Mouse (Mus musculus) embryonic facial prominence, embryonic 14.5 days (tissue): ENCODE data around the gene Pnck. TPM values are rescaled to one million over a fixed set of nuclear protein-coding genes. Genes with fewer than 3 reads are reported as not detected.

Experiments used
- ATAC-seq: fragments of 200-750 bp; cut with Nextera tagmentation; 2 replicates; pipeline ENCODE4 v1.8.0; 2017; ENCODE audit warnings: low read depth, moderate number of reproducible peaks, moderate TSS enrichment
- DNase-seq: peaks from one replicate; pipeline ENCODE4 v3.0.0-alpha.2; 2015; ENCODE audit warnings: low spot score
- H3K27ac ChIP-seq: fragments of 300-500 bp; sonication (generic); replicated peaks from 2 replicates; pipeline ENCODE4 v1.5.1; 2014; ENCODE audit warnings: low read depth, mild to moderate bottlenecking, low read length, moderate library complexity
- H3K27me3 ChIP-seq: fragments of 300-500 bp; sonication (generic); replicated peaks from 2 replicates; pipeline ENCODE4 v1.6.1; 2014; ENCODE audit warnings: low read length; ENCODE audit not compliant: control insufficient read depth, insufficient read depth
- H3K36me3 ChIP-seq: fragments of 300-500 bp; sonication (generic); 2 replicates; pipeline ENCODE4 v1.6.1; 2014; ENCODE audit warnings: low read length, mixed read lengths; ENCODE audit not compliant: control insufficient read depth, insufficient read depth
- H3K4me1 ChIP-seq: fragments of 300-500 bp; sonication (generic); 2 replicates; pipeline ENCODE4 v1.6.1; 2014; ENCODE audit warnings: antibody characterized with exemption, low read length; ENCODE audit not compliant: control insufficient read depth, insufficient read depth
- H3K4me2 ChIP-seq: fragments of 300-500 bp; sonication (generic); 2 replicates; pipeline ENCODE4 v1.6.1; 2014; ENCODE audit warnings: low read depth, mild to moderate bottlenecking, low read length, moderate library complexity, mixed read lengths
- H3K4me3 ChIP-seq: fragments of 300-500 bp; sonication (generic); 2 replicates; pipeline ENCODE4 v1.5.1; 2014; ENCODE audit warnings: low read depth, mild to moderate bottlenecking, low read length
- H3K9ac ChIP-seq: fragments of 300-500 bp; sonication (generic); 2 replicates; pipeline ENCODE4 v1.6.1; 2014; ENCODE audit warnings: low read depth, mild to moderate bottlenecking, low read length, moderate library complexity, mixed read lengths
- H3K9me3 ChIP-seq: fragments of 300-500 bp; sonication (generic); 2 replicates; pipeline ENCODE4 v1.6.1; 2016; ENCODE audit warnings: low read length; ENCODE audit not compliant: control insufficient read depth
- WGBS: fragments of 180-500 bp; shearing (Covaris S2); extraction: QIAGEN DNeasy Blood & Tissue Kit; methylation state at CpG from one replicate; pipeline ENCODE4 v1.1.7; 2014; 5-methylcytosine and 5-hydroxymethylcytosine counted together
- polyA plus RNA-seq: library from polyadenylated mRNA; unstranded; fragments of >200 nt; fragmentation: Nextera tagmentation; extraction: Ambion mirVana; gene quantifications from 2 replicates; pipeline ENCODE4 v1.2.1, GENCODE M21; 2014

The Pnck gene
- polyA plus RNA-seq, 1 experiment from 2014 or later, result 16.6 TPM

DNA sequence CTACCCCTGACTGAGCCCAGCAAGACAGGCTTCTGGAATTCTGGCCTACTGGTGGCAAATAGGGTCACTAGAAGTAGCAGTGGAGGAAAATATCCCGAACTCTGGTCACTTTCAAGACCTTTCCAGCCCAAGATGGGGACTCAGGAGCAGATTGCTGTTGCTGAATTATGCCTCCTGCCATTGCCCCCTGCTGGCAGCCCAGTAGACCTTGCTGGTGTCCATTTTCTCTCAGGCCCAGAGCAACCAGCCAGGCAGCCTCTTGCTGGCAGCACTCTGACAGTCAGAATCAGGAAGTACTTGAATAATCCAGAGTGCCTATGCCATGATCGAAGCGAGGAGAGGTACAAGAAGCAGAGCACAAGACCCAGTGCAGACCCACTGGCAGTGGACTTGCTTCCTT lies 4.4 kb downstream of the Pnck start:
- no peaks in the 10 kb centered on the region for H3K4me1 ChIP-seq
- no peak for ATAC-seq
- H3K27me3 ChIP-seq, result no peaks in the 10 kb centered on the region
- H3K9me3 ChIP-seq, result no peaks in the 10 kb centered on the region
- H3K9ac ChIP-seq, result no peak overlapping the region
- H3K4me2 ChIP-seq, result no peak overlapping the region
- peak; percentile 35 for DNase-seq
- H3K27ac ChIP-seq, result no peak overlapping the region
- no peaks in the 10 kb centered on the region for H3K36me3 ChIP-seq
- no peak overlapping the region for H3K4me3 ChIP-seq
- WGBS, result 53% methylated on average over 3 of the region's 3 CpGs

DNA sequence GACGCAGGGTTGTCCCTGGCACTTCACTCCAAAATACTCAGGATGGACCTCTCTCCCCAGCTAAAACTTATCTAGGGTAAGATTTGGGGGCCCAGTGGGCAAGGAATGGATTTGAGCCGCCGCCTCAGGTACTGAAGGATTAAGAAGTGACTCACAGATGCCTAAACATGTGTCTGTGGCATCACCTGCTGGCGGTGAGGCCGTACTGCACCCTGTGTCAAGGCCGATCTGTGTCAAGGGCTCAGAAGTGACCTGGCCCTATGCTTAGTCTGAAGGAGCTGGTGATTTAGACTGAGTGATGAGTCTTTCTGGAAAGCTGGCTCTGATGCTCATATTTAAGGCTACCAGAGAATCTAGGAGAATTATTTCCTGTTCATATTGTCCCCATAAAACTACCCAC lies 5.7 kb downstream of the Pnck start:
- ATAC-seq (peak; percentile 78), DNase-seq (peak; percentile 65)
- Histone ChIP-seq H3K27me3 (no peaks in the 10 kb centered on the region), H3K27ac (no peak overlapping the region), H3K36me3 (no peaks in the 10 kb centered on the region), H3K9me3 (no peaks in the 10 kb centered on the region), H3K4me3 (no peak overlapping the region), H3K4me1 (no peaks in the 10 kb centered on the region), H3K9ac (no peak overlapping the region), H3K4me2 (no peak overlapping the region)
- 18% methylated on average over 6 of the region's 6 CpGs for WGBS

- Histone ChIP-seq H3K4me2 (no peak overlapping the region), H3K4me1 (no peaks in the 10 kb centered on the region), H3K9ac (no peak overlapping the region), H3K27ac (no peak overlapping the region), H3K27me3 (no peaks in the 10 kb centered on the region), H3K9me3 (no peaks in the 10 kb centered on the region), H3K36me3 (no peaks in the 10 kb centered on the region), H3K4me3 (no peak overlapping the region)
- no peak for ATAC-seq
- WGBS, result 78% methylated on average over 6 of the region's 6 CpGs
- no peak for DNase-seq
Observed at GRCm38 (mm10) chrX:73653392-73653791, 6.5 kb downstream of the Pnck start.

DNA sequence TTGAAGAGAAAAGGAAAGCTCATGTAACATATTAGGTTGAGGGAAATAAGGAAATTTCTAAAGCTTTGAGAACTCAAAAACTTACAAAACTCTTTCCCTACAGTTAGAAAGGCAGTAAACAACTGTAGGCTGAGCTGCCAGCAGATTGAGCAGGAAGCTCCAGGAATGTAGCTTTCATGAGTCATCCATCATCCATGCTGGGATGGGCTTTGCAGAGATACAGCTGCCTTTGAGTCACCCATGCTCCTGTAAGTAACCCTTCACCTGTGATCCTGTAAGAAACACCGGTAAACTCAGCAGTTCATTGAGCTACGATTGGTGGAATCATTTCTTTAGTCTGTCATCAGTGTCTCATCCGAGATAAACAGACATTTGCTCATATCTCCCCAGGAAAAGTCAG lies 9.0 kb downstream of the Pnck start:
- no peaks in the 10 kb centered on the region for H3K27me3 ChIP-seq
- no peak for DNase-seq
- WGBS, result 80% methylated on average over 3 of the region's 3 CpGs

GRCm38 (mm10) chrX:73645121-73645520 lies 14.8 kb downstream of the Pnck start:
- Histone ChIP-seq H3K27me3 (peaks cover 8% of the 10 kb centered on the region), H3K4me2 (no peak overlapping the region), H3K36me3 (no peaks in the 10 kb centered on the region), H3K27ac (no peak overlapping the region), H3K9ac (no peak overlapping the region), H3K4me3 (no peak overlapping the region), H3K4me1 (no peaks in the 10 kb centered on the region), H3K9me3 (no peaks in the 10 kb centered on the region)
- 32% methylated on average over 4 of the region's 4 CpGs for WGBS
- ATAC-seq (no peak), DNase-seq (no peak)

More for the DNA sequence above, 9.0 kb downstream of the Pnck start:
- Histone ChIP-seq H3K36me3 (no peaks in the 10 kb centered on the region), H3K9ac (no peak overlapping the region), H3K4me3 (no peak overlapping the region), H3K4me1 (no peaks in the 10 kb centered on the region), H3K27ac (no peak overlapping the region), H3K9me3 (no peaks in the 10 kb centered on the region), H3K4me2 (no peak overlapping the region)
- no peak for ATAC-seq

DNA sequence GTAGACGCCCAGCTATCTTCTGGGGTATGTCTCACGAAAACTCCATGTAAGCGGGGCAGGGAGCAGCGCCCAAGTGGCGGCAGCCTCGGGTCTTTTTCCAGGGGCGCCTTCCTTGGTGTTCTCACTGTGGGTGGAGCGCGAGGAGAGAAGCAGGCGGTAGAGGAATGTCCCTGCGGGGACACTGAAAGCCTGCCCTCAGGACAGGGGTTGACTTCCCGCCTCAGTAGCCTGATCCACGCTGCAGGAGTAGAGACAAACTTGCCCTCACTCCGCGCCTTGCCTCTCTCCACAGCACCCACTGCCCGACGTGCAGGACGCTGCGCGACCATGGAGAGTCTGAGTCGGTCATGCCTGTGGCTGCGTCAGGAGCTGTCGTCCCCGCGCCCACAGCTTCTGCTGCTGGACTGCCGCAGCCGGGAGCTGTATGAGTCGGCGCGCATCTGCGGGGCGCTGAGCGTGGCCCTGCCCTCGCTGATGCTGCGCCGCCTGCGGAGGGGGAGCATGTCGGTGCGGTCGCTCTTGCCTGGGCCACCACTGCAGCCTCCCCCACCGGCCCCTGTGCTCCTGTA lies 19.9 kb downstream of the Pnck start:
- Histone ChIP-seq H3K9ac (peak overlapping the region; percentile 49), H3K9me3 (no peaks in the 10 kb centered on the region), H3K4me1 (no peaks in the 10 kb centered on the region), H3K4me2 (peak overlapping the region; percentile 65), H3K36me3 (no peaks in the 10 kb centered on the region), H3K27ac (no peak overlapping the region), H3K27me3 (peaks cover 53% of the 10 kb centered on the region), H3K4me3 (peak overlapping the region; percentile 37)
- ATAC-seq (peak; percentile 20; the same call in 1 of the 2 replicates), DNase-seq (no peak)
- WGBS, result 13% methylated on average over 22 of the region's 41 CpGs

DNA sequence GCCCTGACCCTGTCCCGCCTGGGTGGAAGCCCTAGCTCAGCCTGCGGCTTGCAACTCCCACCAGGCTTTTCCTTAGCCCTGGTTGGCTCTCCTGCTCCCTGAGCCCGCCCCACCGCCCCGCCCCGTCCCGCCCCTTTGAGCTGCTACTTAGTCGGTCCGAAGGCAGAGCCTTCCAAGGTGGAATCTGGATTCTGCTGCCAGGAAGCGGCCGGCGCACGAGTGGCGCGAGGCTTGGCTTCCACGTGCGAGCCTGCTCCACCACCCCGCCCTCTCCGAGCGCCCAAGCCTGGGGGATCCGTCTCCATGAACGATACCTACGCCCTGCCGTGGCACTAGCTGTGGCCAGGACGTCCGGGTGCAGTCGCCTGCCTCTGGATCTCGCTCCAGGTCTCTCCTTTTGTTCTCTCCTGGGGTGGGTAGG lies 20.7 kb downstream of the Pnck start, which contains the start of gene Dusp9:
Gene Dusp9, plus strand, starts transcription at position 165 of the 421 bp plus-strand sequence.
- H3K9me3 ChIP-seq, result no peaks in the 10 kb centered on the region
- DNase-seq (peak; percentile 69), ATAC-seq (peak; percentile 88)
- H3K27me3 ChIP-seq, result peaks cover 54% of the 10 kb centered on the region
- 18% methylated on average over 21 of the region's 28 CpGs for WGBS
- H3K4me1 ChIP-seq, result no peaks in the 10 kb centered on the region
- no peak within 1 kb of the TSS for H3K27ac ChIP-seq
- H3K4me3 ChIP-seq, result peak within 1 kb of the TSS; percentile 37
- H3K4me2 ChIP-seq, result peak within 1 kb of the TSS; percentile 65
- H3K36me3 ChIP-seq, result no peaks in the 10 kb centered on the region
- peak within 1 kb of the TSS; percentile 49 for H3K9ac ChIP-seq

DNA sequence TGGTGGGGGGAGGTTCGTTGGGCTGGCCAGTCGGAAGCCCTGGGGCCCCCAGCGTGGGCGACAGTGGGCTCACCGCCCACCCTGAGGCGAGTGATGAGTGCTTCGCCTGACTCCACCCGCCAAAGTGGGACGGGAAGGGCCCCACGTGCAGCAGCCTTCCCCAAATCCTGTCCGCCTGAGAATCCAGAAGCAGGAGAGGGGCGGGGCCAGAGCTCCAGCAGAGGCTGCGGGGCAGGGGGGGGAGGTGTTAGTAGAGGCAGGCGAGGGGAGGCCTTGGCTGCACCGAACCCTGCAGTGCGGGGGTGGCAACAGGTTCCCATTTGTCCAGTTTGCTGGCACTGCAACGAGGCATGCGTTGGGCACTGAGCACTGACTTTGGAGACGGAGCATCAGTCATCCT lies 22.5 kb downstream of the Pnck start:
- peak overlapping the region; percentile 65 for H3K4me2 ChIP-seq
- ATAC-seq, result no peak
- no peak overlapping the region for H3K27ac ChIP-seq
- peak overlapping the region; percentile 34 for H3K4me3 ChIP-seq
- peak; percentile 29 for DNase-seq
- no peaks in the 10 kb centered on the region for H3K9me3 ChIP-seq
- WGBS, result 27% methylated on average over 16 of the region's 19 CpGs
- H3K9ac ChIP-seq, result peak overlapping the region; percentile 42
- peaks cover 54% of the 10 kb centered on the region for H3K27me3 ChIP-seq
- H3K4me1 ChIP-seq, result no peaks in the 10 kb centered on the region
- H3K36me3 ChIP-seq, result no peaks in the 10 kb centered on the region

DNA sequence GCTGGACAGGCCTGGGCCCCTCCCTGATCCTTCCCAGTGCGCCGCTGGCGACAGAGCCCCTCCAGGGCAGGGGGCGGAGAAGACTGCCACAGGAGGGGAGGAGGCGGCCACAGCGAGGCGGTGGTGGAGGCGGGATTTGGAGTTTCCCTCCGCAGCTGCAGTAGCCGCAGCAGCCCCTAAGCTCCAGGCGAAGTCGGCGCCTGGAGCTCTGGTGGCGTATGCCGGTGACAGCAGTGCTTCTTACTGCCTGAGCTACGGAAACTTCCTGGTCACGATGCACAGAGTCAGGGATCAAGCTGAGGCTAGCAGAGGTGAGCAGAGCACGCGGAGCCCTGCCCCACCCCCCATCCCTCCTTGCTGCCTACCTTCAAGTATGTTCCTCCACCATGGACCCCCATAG lies 24.5 kb downstream of the Pnck start:
- no peak for DNase-seq
- ATAC-seq, result no peak

More for the DNA sequence above, 24.5 kb downstream of the Pnck start:
- no peaks in the 10 kb centered on the region for H3K36me3 ChIP-seq
- no peak overlapping the region for H3K27ac ChIP-seq
- peak overlapping the region; percentile 47 for H3K4me2 ChIP-seq
- WGBS, result 80% methylated on average over 1 of the region's 19 CpGs
- no peaks in the 10 kb centered on the region for H3K4me1 ChIP-seq
- peaks cover 49% of the 10 kb centered on the region for H3K27me3 ChIP-seq
- H3K9me3 ChIP-seq, result no peaks in the 10 kb centered on the region
- 0 out of 2 replicates have a peak overlapping the region, but pooled peaks have one; percentile 19 for H3K4me3 ChIP-seq
- H3K9ac ChIP-seq, result no peak overlapping the region; the same call in 1 of the 2 replicates
